Mouse (Mus musculus): ENCODE measurements around the gene F8. TPM values are rescaled to one million over a fixed set of nuclear protein-coding genes. Genes with fewer than 3 reads are reported as not detected.

F8 gene
- total and polyA plus RNA-seq, 3 experiments, result 0.76 to 2.6 (median 1.6) TPM

GRCm38 (mm10) chrX:75231456-75231855 lies 151.0 kb downstream of the F8 start:
- in situ Hi-C loops (cut with MboI; ENCODE audit: low pct_ligation_motif_present, low pct_unique_long_range_greater_than_20kb, low sequenced_read_pairs) (no loop called here), dilution Hi-C loops (cut with MboI; ENCODE audit: extremely low pct_ligation_motif_present, extremely low pct_unique_long_range_greater_than_20kb, low sequenced_read_pairs) (no loop called here)
- Histone ChIP-seq H3K9ac (ENCODE audit: insufficient read depth, low read depth) (no peak overlapping the region), H3K4me1 (ENCODE audit: control insufficient read depth in 1 of 2, insufficient read depth in 2 of 2) (no peaks in the 10 kb centered on the region), H3K27me3 (replicated peaks) (no peaks in the 10 kb centered on the region), H3K79me2 (replicated peaks; ENCODE audit: control insufficient read depth, extremely low read depth, insufficient read depth, poor library complexity, severe bottlenecking) (no peaks in the 10 kb centered on the region), H3K4me2 (ENCODE audit: insufficient read depth, low read depth, poor library complexity, severe bottlenecking) (no peak overlapping the region), H3K36me3 (replicated peaks in 1 of 2; ENCODE audit: control insufficient read depth in 1 of 2, insufficient read depth in 1 of 2, low read length in 1 of 2) (no peaks in the 10 kb centered on the region), H3K27ac (ENCODE audit: insufficient read depth, low read depth) (no peak overlapping the region), H3K9me3 (replicated peaks; ENCODE audit: low read length) (no peaks in the 10 kb centered on the region), H3K4me3 (replicated peaks in 1 of 3; ENCODE audit: low read depth in 2 of 3, low read length in 2 of 3, poor library complexity in 1 of 3) (no peak overlapping the region)
- TF ChIP-seq POLR2A (IDR thresholded peaks at IDR 0.05; ENCODE audit: low read depth, low read length), result no peak
- TF ChIP-seq IRF4 (IDR thresholded peaks at IDR 0.05; ENCODE audit: low read depth, low read length), result no peak
- TF ChIP-seq JUN (IDR thresholded peaks at IDR 0.05; ENCODE audit: insufficient read depth, low read depth, low read length), result no peak
- TF ChIP-seq KAT2A (IDR thresholded peaks at IDR 0.05; ENCODE audit: insufficient replicate concordance, low read length), result no peak
- TF ChIP-seq RAD21 (IDR thresholded peaks at IDR 0.05; ENCODE audit: low read depth, low read length), result no peak
- TF ChIP-seq NELFE (IDR thresholded peaks at IDR 0.05; ENCODE audit: low read depth, low read length), result no peak
- no peak for TF ChIP-seq USF2 (conservative IDR thresholded peaks at IDR 0.05; ENCODE audit: low read depth, low read length)
- no peak for TF ChIP-seq MAZ (IDR thresholded peaks at IDR 0.05; ENCODE audit: low read depth, low read length)
- TF ChIP-seq MEF2A (IDR thresholded peaks at IDR 0.05; ENCODE audit: borderline replicate concordance, low read depth, low read length), result no peak
- TF ChIP-seq RCOR1 (conservative IDR thresholded peaks at IDR 0.05; ENCODE audit: low read depth, low read length), result no peak
- TF ChIP-seq MXI1 (IDR thresholded peaks at IDR 0.05; ENCODE audit: low read depth, low read length), result no peak
- no peak for TF ChIP-seq POLR2AphosphoS2 (IDR thresholded peaks at IDR 0.05; ENCODE audit: low read depth, low read length)
- no peak for TF ChIP-seq EP300 (IDR thresholded peaks at IDR 0.05; ENCODE audit: low read length)
- no peak for TF ChIP-seq ELF1 (IDR thresholded peaks at IDR 0.05; ENCODE audit: low read depth, low read length)
- no peak for TF ChIP-seq CHD1 (IDR thresholded peaks at IDR 0.05; ENCODE audit: low read depth, low read length)
- TF ChIP-seq CTCF (conservative IDR thresholded peaks at IDR 0.05 in 1 of 2, IDR thresholded peaks at IDR 0.05 in 1 of 2; ENCODE audit: low read depth in 2 of 2, low read length in 2 of 2), result no peak
- TF ChIP-seq TCF12 (IDR thresholded peaks at IDR 0.05; ENCODE audit: low read depth, low read length), result no peak
- no peak for TF ChIP-seq HCFC1 (IDR thresholded peaks at IDR 0.05; ENCODE audit: low read depth, low read length)
- no peak for TF ChIP-seq ETS1 (conservative IDR thresholded peaks at IDR 0.05; ENCODE audit: low read depth, low read length)
- no peak for TF ChIP-seq GABPA (IDR thresholded peaks at IDR 0.05; ENCODE audit: insufficient replicate concordance, low read depth, low read length)
- no peak for DNase-seq (ENCODE audit: extremely low read depth)

DNA sequence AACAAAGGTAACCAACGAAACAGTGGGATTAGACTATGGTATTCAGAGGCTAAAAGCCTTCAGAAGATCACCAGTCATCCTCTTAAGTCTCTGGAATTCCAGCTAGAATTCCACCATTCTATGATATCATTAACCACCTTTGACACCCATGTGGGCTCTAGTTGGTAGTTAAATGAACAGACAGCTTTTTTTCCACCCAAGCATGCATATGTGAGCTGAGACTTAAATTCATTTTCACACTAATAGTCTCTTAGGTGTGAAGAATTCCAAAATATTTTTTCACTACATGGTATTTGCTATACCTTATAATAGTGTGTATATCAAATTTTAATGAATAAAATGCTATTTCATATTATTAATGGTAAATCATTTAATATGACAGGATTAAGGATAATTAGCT lies 218.7 kb downstream of the F8 start, which contains the start of gene Smim9:
Gene Smim9, minus strand, starts transcription at position 101 of the 400 bp plus-strand sequence.
- TF ChIP-seq UBTF (IDR thresholded peaks at IDR 0.05; ENCODE audit: low read depth, low read length) (no peak), MAX (IDR thresholded peaks at IDR 0.05; ENCODE audit: low read length) (no peak), MAFK (IDR thresholded peaks at IDR 0.05; ENCODE audit: insufficient replicate concordance, low read length) (no peak), ZKSCAN1 (IDR thresholded peaks at IDR 0.05; ENCODE audit: borderline replicate concordance, low read depth, low read length) (no peak), POLR2AphosphoS2 (IDR thresholded peaks at IDR 0.05; ENCODE audit: low read depth, low read length) (no peak), TCF12 (IDR thresholded peaks at IDR 0.05; ENCODE audit: low read depth, low read length) (no peak), ZMIZ1 (IDR thresholded peaks at IDR 0.05; ENCODE audit: low read depth, low read length) (no peak), JUND (conservative IDR thresholded peaks at IDR 0.05; ENCODE audit: low read depth, low read length) (no peak), HCFC1 (IDR thresholded peaks at IDR 0.05; ENCODE audit: low read depth, low read length) (no peak), ELF1 (IDR thresholded peaks at IDR 0.05; ENCODE audit: low read depth, low read length) (no peak), E2F4 (IDR thresholded peaks at IDR 0.05; ENCODE audit: insufficient replicate concordance, low read depth, low read length) (no peak)
- no peaks in the 10 kb centered on the region for H3K36me3 ChIP-seq (replicated peaks in 1 of 2; ENCODE audit: control insufficient read depth in 1 of 2, insufficient read depth in 1 of 2, low read length in 1 of 2)

More for the DNA sequence above, 218.7 kb downstream of the F8 start, which contains the start of gene Smim9:
- Histone ChIP-seq H3K27me3 (replicated peaks) (no peaks in the 10 kb centered on the region), H3K79me2 (replicated peaks; ENCODE audit: control insufficient read depth, extremely low read depth, insufficient read depth, poor library complexity, severe bottlenecking) (no peaks in the 10 kb centered on the region), H3K9me3 (replicated peaks; ENCODE audit: low read length) (no peaks in the 10 kb centered on the region), H3K9ac (ENCODE audit: insufficient read depth, low read depth) (no peak within 1 kb of the TSS), H3K4me3 (replicated peaks in 1 of 3; ENCODE audit: low read depth in 2 of 3, low read length in 2 of 3, poor library complexity in 1 of 3) (no peak within 1 kb of the TSS), H3K4me1 (ENCODE audit: control insufficient read depth in 1 of 2, insufficient read depth in 2 of 2) (peaks cover 0 to 10% of the 10 kb centered on the region in 2 experiments; a peak in 2 of 4 replicates), H3K27ac (ENCODE audit: insufficient read depth, low read depth) (no peak within 1 kb of the TSS), H3K4me2 (ENCODE audit: insufficient read depth, low read depth, poor library complexity, severe bottlenecking) (no peak within 1 kb of the TSS)
- DNase-seq (ENCODE audit: extremely low read depth), result no peak
- in situ Hi-C loops (cut with MboI; ENCODE audit: low pct_ligation_motif_present, low pct_unique_long_range_greater_than_20kb, low sequenced_read_pairs) (no loop called here), dilution Hi-C loops (cut with MboI; ENCODE audit: extremely low pct_ligation_motif_present, extremely low pct_unique_long_range_greater_than_20kb, low sequenced_read_pairs) (no loop called here)
